Mouse (Mus musculus) thymus, postnatal 4 days (tissue): ENCODE results near the gene Galk2.

ENCODE experiments used
- DNase-seq: peaks from one replicate; pipeline ENCODE4 v3.0.0; 2021

The Galk2 gene

GRCm38 (mm10) chr2:125858521-125859280, at the start of gene Galk2, which contains the start of gene Cops2:
Gene Galk2, plus strand, starts transcription at chr2:125859109.
Gene Cops2, minus strand, starts transcription at chr2:125859139.
- peak; percentile 90 for DNase-seq

- DNase-seq, result no peak
Measured at GRCm38 (mm10) chr2:125809551-125809950, 49.4 kb upstream of the Galk2 start.

GRCm38 (mm10) chr2:125811332-125811731, 47.6 kb upstream of the Galk2 start:
- DNase-seq, result no peak

- DNase-seq, result no peak
Measured at GRCm38 (mm10) chr2:125813972-125814595, 44.8 kb upstream of the Galk2 start.

- no peak for DNase-seq
Measured at GRCm38 (mm10) chr2:125820397-125820796, 38.5 kb upstream of the Galk2 start.

GRCm38 (mm10) chr2:125826201-125826600, 32.7 kb upstream of the Galk2 start:
- DNase-seq, result no peak

- DNase-seq, result no peak
Measured at GRCm38 (mm10) chr2:125827898-125828297, 31.0 kb upstream of the Galk2 start.

- DNase-seq, result no peak
Measured at GRCm38 (mm10) chr2:125829924-125830323, 29.0 kb upstream of the Galk2 start.

- DNase-seq, result no peak
Measured at GRCm38 (mm10) chr2:125838091-125838490, 20.8 kb upstream of the Galk2 start.

- DNase-seq, result no peak
Measured at GRCm38 (mm10) chr2:125838708-125839284, 20.1 kb upstream of the Galk2 start.

- no peak for DNase-seq
Measured at GRCm38 (mm10) chr2:125851237-125851636, 7.7 kb upstream of the Galk2 start.

- no peak for DNase-seq
Measured at GRCm38 (mm10) chr2:125857707-125858106, 1.2 kb upstream of the Galk2 start.

GRCm38 (mm10) chr2:125863799-125864198, 4.9 kb downstream of the Galk2 start:
- no peak for DNase-seq

- DNase-seq, result no peak
Measured at GRCm38 (mm10) chr2:125864551-125864950, 5.6 kb downstream of the Galk2 start.

- no peak for DNase-seq
Measured at GRCm38 (mm10) chr2:125865585-125865984, 6.7 kb downstream of the Galk2 start.

GRCm38 (mm10) chr2:125866058-125866740, 7.3 kb downstream of the Galk2 start:
- peak; percentile 78 for DNase-seq

GRCm38 (mm10) chr2:125868301-125868700, 9.4 kb downstream of the Galk2 start:
- DNase-seq, result no peak

GRCm38 (mm10) chr2:125870159-125870558, 11.2 kb downstream of the Galk2 start:
- DNase-seq, result no peak

GRCm38 (mm10) chr2:125885891-125886576, 27.1 kb downstream of the Galk2 start:
- no peak for DNase-seq

- peak; percentile 49 for DNase-seq
Measured at GRCm38 (mm10) chr2:125893096-125893495, 34.2 kb downstream of the Galk2 start.

- DNase-seq, result no peak
Measured at GRCm38 (mm10) chr2:125895099-125895498, 36.2 kb downstream of the Galk2 start.

GRCm38 (mm10) chr2:125896355-125896754, 37.4 kb downstream of the Galk2 start:
- DNase-seq, result no peak
